Mouse (Mus musculus) liver, embryonic 11.5 days (tissue): ENCODE data around the gene Ubc. TPM values are rescaled to one million over a fixed set of nuclear protein-coding genes. Genes with fewer than 3 reads are reported as not detected.

Experiments
- ATAC-seq: fragments of 200-750 bp; cut with Nextera tagmentation; replicated peaks from 2 replicates; pipeline ENCODE4 v1.8.0; 2017; ENCODE audit warnings: moderate number of reproducible peaks, mild to moderate bottlenecking, moderate TSS enrichment, moderate library complexity; ENCODE audit not compliant: low FRiP score
- DNase-seq: peaks from one replicate; pipeline ENCODE4 v3.0.0-alpha.2; 2017; ENCODE audit warnings: low spot score
- H3K27ac ChIP-seq: fragments of 300-500 bp; sonication (generic); 2 replicates; pipeline ENCODE4 v1.5.1; 2014; ENCODE audit warnings: mild to moderate bottlenecking, low read depth, low read length, control low read depth
- H3K27me3 ChIP-seq: fragments of 300-500 bp; sonication (generic); replicated peaks from 2 replicates; pipeline ENCODE4 v1.6.1; 2014; ENCODE audit warnings: low read length, mixed read lengths; ENCODE audit not compliant: control insufficient read depth, insufficient read depth
- H3K36me3 ChIP-seq: fragments of 300-500 bp; sonication (generic); 2 replicates; pipeline ENCODE4 v1.6.1; 2014; ENCODE audit warnings: mild to moderate bottlenecking, low read length, moderate library complexity, mixed read lengths; ENCODE audit not compliant: control insufficient read depth, insufficient read depth
- H3K4me1 ChIP-seq: fragments of 300-500 bp; sonication (generic); replicated peaks from 2 replicates; pipeline ENCODE4 v1.6.1; 2014; ENCODE audit warnings: low read length, mixed read lengths; ENCODE audit not compliant: control insufficient read depth, insufficient read depth
- H3K4me2 ChIP-seq: fragments of 300-500 bp; sonication (generic); 2 replicates; pipeline ENCODE4 v1.6.1; 2014; ENCODE audit warnings: mild to moderate bottlenecking, control low read depth, moderate library complexity
- H3K4me3 ChIP-seq: fragments of 300-500 bp; sonication (generic); 2 replicates; pipeline ENCODE4 v1.5.1; 2014; ENCODE audit warnings: low read depth, low read length, control low read depth
- H3K9ac ChIP-seq: fragments of 300-500 bp; sonication (generic); 2 replicates; pipeline ENCODE4 v1.6.1; 2014; ENCODE audit warnings: low read depth, low read length, control low read depth
- H3K9me3 ChIP-seq: fragments of 300-500 bp; sonication (generic); 2 replicates; pipeline ENCODE4 v1.6.1; 2016; ENCODE audit warnings: low read length, inconsistent platforms, mixed read lengths; ENCODE audit not compliant: control insufficient read depth
- WGBS: fragments of 180-500 bp; shearing (Covaris S2); extraction: QIAGEN DNeasy Blood & Tissue Kit; methylation state at CpG from one replicate; pipeline ENCODE4 v1.1.7; 2014; 5-methylcytosine and 5-hydroxymethylcytosine counted together
- polyA plus RNA-seq: library from polyadenylated mRNA; unstranded; fragments of >200 nt; fragmentation: Nextera tagmentation; extraction: Ambion mirVana; gene quantifications from 2 replicates; pipeline ENCODE4 v1.2.1, GENCODE M21; 2014

Gene Ubc
- polyA plus RNA-seq, 1 experiment from 2014 or later: 772 TPM

- H3K4me1 ChIP-seq: no peaks in the 10 kb centered on the region
- no peak overlapping the region for H3K27ac ChIP-seq
- ATAC-seq: no peak
- no peaks in the 10 kb centered on the region for H3K36me3 ChIP-seq
- WGBS: 63% methylated on average over 4 of the region's 4 CpGs
- H3K27me3 ChIP-seq: no peaks in the 10 kb centered on the region
- no peak for DNase-seq
- no peak overlapping the region for H3K4me2 ChIP-seq
- H3K9ac ChIP-seq: no peak overlapping the region
- no peak overlapping the region for H3K4me3 ChIP-seq
- H3K9me3 ChIP-seq: no peaks in the 10 kb centered on the region
These were observed 25.1 kb downstream of the Ubc start for GRCm38 (mm10) chr5:125364851-125365429.

GRCm38 (mm10) chr5:125363894-125364293, 26.1 kb downstream of the Ubc start:
- no peak overlapping the region for H3K4me2 ChIP-seq
- H3K4me1 ChIP-seq: no peaks in the 10 kb centered on the region
- H3K9me3 ChIP-seq: no peaks in the 10 kb centered on the region
- no peak overlapping the region for H3K9ac ChIP-seq
- H3K4me3 ChIP-seq: no peak overlapping the region
- 64% methylated on average over 7 of the region's 7 CpGs for WGBS
- DNase-seq: no peak
- no peaks in the 10 kb centered on the region for H3K27me3 ChIP-seq
- H3K27ac ChIP-seq: no peak overlapping the region
- ATAC-seq: 0 out of 2 replicates have a peak, but pooled peaks have one; percentile 10
- no peaks in the 10 kb centered on the region for H3K36me3 ChIP-seq

DNA sequence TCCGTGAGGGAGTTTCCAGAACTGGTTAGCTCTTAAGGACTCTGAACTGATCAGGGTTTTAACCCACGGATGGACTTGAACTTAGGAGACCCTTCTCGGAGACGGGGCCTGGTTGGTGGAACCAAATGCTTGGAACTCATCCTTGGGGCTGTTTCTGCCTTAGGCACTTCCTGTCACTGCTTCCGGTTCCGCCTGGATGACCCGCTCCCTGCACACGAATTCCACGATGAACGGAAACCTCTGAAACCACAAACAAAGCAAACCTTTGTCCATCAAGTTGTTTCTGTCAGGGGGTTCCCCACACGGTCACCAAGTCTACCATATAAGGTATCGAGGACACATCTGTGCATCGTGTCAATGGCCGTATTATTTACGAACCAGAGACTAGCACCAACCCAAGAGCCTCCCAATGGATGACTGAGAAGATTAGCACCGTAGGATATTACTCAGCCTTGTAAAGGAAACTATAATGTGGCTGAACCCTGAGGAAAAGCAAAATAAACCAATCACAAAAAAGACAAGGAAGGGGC, 29.0 kb downstream of the Ubc start:
- H3K4me2 ChIP-seq: peak overlapping the region; percentile 31; the same call in 1 of the 2 replicates
- H3K4me1 ChIP-seq: peaks cover 6% of the 10 kb centered on the region; the same call in 1 of the 2 replicates
- no peak overlapping the region for H3K4me3 ChIP-seq
- no peak for DNase-seq
- H3K9me3 ChIP-seq: no peaks in the 10 kb centered on the region
- 53% methylated on average over 16 of the region's 16 CpGs for WGBS
- no peak overlapping the region for H3K9ac ChIP-seq
- ATAC-seq: no peak
- no peaks in the 10 kb centered on the region for H3K36me3 ChIP-seq
- no peaks in the 10 kb centered on the region for H3K27me3 ChIP-seq
- no peak overlapping the region for H3K27ac ChIP-seq

DNA sequence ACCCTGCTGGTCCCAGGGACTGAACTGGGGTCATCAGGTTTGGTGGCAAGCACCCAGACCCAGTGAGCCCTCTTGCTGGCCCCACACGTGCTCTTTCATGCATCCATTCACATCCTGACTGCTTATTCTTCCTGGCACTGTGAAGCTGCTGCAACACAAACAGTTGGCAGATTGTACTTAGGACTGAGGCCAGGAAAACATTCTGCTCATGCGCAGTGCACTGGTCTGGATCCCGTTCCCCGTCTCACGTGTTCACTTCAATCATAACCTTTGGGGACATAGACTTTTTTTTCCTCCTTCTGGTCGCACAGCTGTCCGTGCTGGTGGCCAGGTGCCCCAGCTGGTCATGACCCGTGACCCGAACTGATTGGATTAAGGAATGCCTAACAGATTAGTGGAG, 29.4 kb downstream of the Ubc start:
- no peak overlapping the region for H3K4me2 ChIP-seq

DNA sequence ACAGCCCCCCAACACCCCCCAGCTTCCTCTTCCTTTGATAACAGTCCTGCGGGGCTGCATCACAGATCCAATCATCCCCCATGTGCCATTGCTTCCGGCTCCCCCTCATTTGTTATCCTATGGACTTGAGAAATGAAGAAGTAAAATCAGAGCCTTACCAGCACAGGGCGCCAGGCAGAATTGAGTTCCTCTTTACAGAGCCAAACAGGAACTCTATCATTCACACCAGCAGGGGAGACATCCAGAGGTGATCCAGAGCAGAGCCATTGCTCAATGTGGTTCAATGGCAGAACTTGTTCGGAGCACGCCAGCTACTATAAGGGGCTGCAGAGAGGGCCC, 31.8 kb downstream of the Ubc start:
- Histone ChIP-seq H3K9ac (0 out of 2 replicates have a peak overlapping the region, but pooled peaks have one; percentile 22), H3K36me3 (no peaks in the 10 kb centered on the region), H3K27me3 (no peaks in the 10 kb centered on the region), H3K27ac (peak overlapping the region; percentile 25; the same call in 1 of the 2 replicates), H3K4me3 (0 out of 2 replicates have a peak overlapping the region, but pooled peaks have one; percentile 11), H3K4me2 (peak overlapping the region; percentile 41), H3K9me3 (no peaks in the 10 kb centered on the region), H3K4me1 (peaks cover 6% of the 10 kb centered on the region; the same call in 1 of the 2 replicates)
- WGBS: 38% methylated on average over 5 of the region's 5 CpGs
- DNase-seq (no peak), ATAC-seq (no peak)

More for the DNA sequence above, 29.4 kb downstream of the Ubc start:
- H3K9me3 ChIP-seq: no peaks in the 10 kb centered on the region
- WGBS: 85% methylated on average over 9 of the region's 9 CpGs
- peaks cover 6% of the 10 kb centered on the region; the same call in 1 of the 2 replicates for H3K4me1 ChIP-seq
- DNase-seq: no peak
- H3K4me3 ChIP-seq: no peak overlapping the region
- no peak overlapping the region for H3K27ac ChIP-seq
- H3K9ac ChIP-seq: no peak overlapping the region
- no peak for ATAC-seq
- no peaks in the 10 kb centered on the region for H3K27me3 ChIP-seq
- no peaks in the 10 kb centered on the region for H3K36me3 ChIP-seq

GRCm38 (mm10) chr5:125357543-125358269, 32.3 kb downstream of the Ubc start:
- Histone ChIP-seq H3K27ac (peak overlapping the region; percentile 25), H3K9me3 (no peaks in the 10 kb centered on the region), H3K4me2 (peak overlapping the region; percentile 41), H3K4me1 (peaks cover 6% of the 10 kb centered on the region; the same call in 1 of the 2 replicates), H3K9ac (0 out of 2 replicates have a peak overlapping the region, but pooled peaks have one; percentile 22), H3K36me3 (no peaks in the 10 kb centered on the region), H3K27me3 (no peaks in the 10 kb centered on the region), H3K4me3 (0 out of 2 replicates have a peak overlapping the region, but pooled peaks have one; percentile 11)
- DNase-seq (no peak), ATAC-seq (no peak)
- WGBS: 67% methylated on average over 12 of the region's 12 CpGs

DNA sequence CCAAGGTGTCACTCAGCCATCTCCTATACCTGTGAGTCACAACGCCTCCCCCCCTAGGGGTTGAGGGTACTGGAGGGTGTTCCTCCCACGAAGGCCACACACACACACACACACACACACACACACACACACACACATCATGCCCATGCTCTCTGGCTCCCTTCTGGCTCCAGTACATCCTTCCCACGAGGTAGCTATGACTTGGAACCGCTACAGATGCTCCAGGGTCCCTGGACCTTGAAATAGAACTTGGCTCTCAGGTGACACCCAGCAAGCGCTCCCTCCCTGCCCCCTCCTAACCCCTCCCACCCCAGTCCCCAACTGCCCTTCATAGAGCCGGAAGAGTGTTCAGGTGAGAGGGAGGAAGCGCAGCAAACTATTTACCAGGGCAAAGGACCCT, 34.4 kb downstream of the Ubc start:
- DNase-seq (no peak), ATAC-seq (no peak)
- Histone ChIP-seq H3K9me3 (no peaks in the 10 kb centered on the region), H3K9ac (no peak overlapping the region), H3K27me3 (no peaks in the 10 kb centered on the region), H3K4me3 (no peak overlapping the region), H3K36me3 (no peaks in the 10 kb centered on the region), H3K4me1 (peaks cover 6% of the 10 kb centered on the region; the same call in 1 of the 2 replicates), H3K4me2 (no peak overlapping the region), H3K27ac (no peak overlapping the region)
- 34% methylated on average over 7 of the region's 7 CpGs for WGBS

DNA sequence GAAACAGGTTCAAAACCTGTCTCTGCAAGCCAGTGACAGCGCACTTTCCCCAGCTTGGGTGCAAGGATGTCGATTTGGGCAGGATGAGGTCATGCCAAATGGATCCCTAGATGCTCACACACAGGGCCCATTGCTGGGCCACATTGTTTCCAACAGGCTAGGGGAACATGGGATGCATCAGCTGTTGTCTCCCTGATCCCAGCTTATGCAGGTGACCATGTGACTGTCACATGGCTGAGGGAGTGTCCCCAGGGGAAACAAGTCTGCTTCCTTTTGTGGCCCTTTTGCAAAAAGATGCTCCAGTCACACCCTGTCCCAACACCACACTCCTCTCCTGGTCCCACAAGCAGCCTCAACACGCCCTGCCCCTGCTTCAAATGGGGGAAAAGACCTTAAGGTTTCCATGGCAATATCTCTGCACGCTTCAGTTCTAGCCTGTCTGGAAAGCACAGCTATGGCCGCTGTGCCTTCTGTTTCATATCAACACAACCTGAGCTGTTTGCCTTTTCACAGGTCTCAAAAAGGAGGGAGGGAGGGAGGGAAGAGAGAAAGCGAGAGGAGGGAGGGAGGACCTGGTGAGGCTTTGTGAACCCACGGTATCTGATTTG, 35.0 kb downstream of the Ubc start:
- Histone ChIP-seq H3K9ac (no peak overlapping the region), H3K4me2 (no peak overlapping the region), H3K4me1 (peaks cover 6% of the 10 kb centered on the region; the same call in 1 of the 2 replicates), H3K36me3 (no peaks in the 10 kb centered on the region), H3K27ac (no peak overlapping the region), H3K4me3 (no peak overlapping the region), H3K9me3 (no peaks in the 10 kb centered on the region), H3K27me3 (no peaks in the 10 kb centered on the region)
- no peak for ATAC-seq
- no peak for DNase-seq
- WGBS: 58% methylated on average over 7 of the region's 7 CpGs
